Mouse (Mus musculus) bone marrow, adult 2 months (tissue): Measurements from ENCODE around the gene Exoc6. TPM values are rescaled to one million over a fixed set of nuclear protein-coding genes. Genes with fewer than 3 reads are reported as not detected.

ENCODE experiments used
- H3K27ac ChIP-seq: fragments of 200-500 bp; 2 replicates; pipeline ENCODE4 v1.5.1; 2012; ENCODE audit warnings: low read depth, mild to moderate bottlenecking, control low read depth, inconsistent platforms, low read length; ENCODE audit not compliant: control insufficient read depth, poor library complexity, insufficient read depth
- H3K4me1 ChIP-seq: fragments of 200-500 bp; 2 replicates; pipeline ENCODE4 v1.6.1; 2011; ENCODE audit warnings: low read length; ENCODE audit not compliant: control insufficient read depth, insufficient read depth
- H3K4me3 ChIP-seq: fragments of 200-500 bp; replicated peaks from 2 replicates; pipeline ENCODE3; 2011; ENCODE audit warnings: mild to moderate bottlenecking, low read depth, low read length, control low read depth; ENCODE audit not compliant: control insufficient read depth
- CTCF ChIP-seq: fragments of 200-500 bp; IDR thresholded peaks from 2 replicates; pipeline ENCODE4 v1.5.1; 2011; ENCODE audit warnings: low read length, control low read depth; ENCODE audit not compliant: control insufficient read depth, insufficient read depth
- POLR2A ChIP-seq: fragments of 200-500 bp; IDR thresholded peaks from 2 replicates; pipeline ENCODE4 v1.6.1; 2011; ENCODE audit warnings: low read depth, mild to moderate bottlenecking, control low read depth, low read length, borderline replicate concordance; ENCODE audit not compliant: control insufficient read depth
- whole genome bisulfite sequencing: fragments of 180-500 bp; shearing (Covaris S2); methylation state at CpG from one replicate; pipeline ENCODE4 v1.1.7; 2018; 5-methylcytosine and 5-hydroxymethylcytosine counted together
- polyA plus RNA-seq: library from polyadenylated mRNA; stranded (reverse); fragments of >200 nt; gene quantifications from 2 replicates; pipeline ENCODE4 v1.2.4, GENCODE M21; 2011; ENCODE audit warnings: low replicate concordance; ENCODE audit not compliant: missing spikeins, insufficient read depth, insufficient read length

The Exoc6 gene
- polyA plus RNA-seq, 1 experiment, result 27.8 TPM

GRCm38 (mm10) chr19:37690716-37691115 is 140.5 kb downstream of the Exoc6 start:
- Histone ChIP-seq H3K4me3 (no peak overlapping the region), H3K4me1 (no peaks in the 10 kb centered on the region; the same call in 1 of the 2 replicates), H3K27ac (no peak overlapping the region)
- WGBS, result 78% methylated on average over 29 of the region's 29 CpGs
- no peak for TF ChIP-seq POLR2A
- no peak for TF ChIP-seq CTCF

GRCm38 (mm10) chr19:37692879-37693278 is 142.7 kb downstream of the Exoc6 start:
- Histone ChIP-seq H3K27ac (no peak overlapping the region; the same call in 1 of the 2 replicates), H3K4me1 (no peaks in the 10 kb centered on the region; the same call in 1 of the 2 replicates), H3K4me3 (peak overlapping the region; percentile 29)
- WGBS, result under 1% methylated on average over 40 of the region's 40 CpGs
- no peak for TF ChIP-seq CTCF
- no peak for TF ChIP-seq POLR2A

GRCm38 (mm10) chr19:37695146-37695545 is 144.9 kb downstream of the Exoc6 start:
- no peak overlapping the region for H3K4me3 ChIP-seq
- no peak for TF ChIP-seq POLR2A
- no peak for TF ChIP-seq CTCF
- H3K4me1 ChIP-seq, result no peaks in the 10 kb centered on the region; the same call in none of the 2 replicates
- WGBS, result 83% methylated on average over 13 of the region's 13 CpGs
- no peak overlapping the region for H3K27ac ChIP-seq

GRCm38 (mm10) chr19:37695762-37696602 is 145.8 kb downstream of the Exoc6 start:
- no peak overlapping the region for H3K4me3 ChIP-seq

GRCm38 (mm10) chr19:37696603-37697334 is 146.6 kb downstream of the Exoc6 start:
- H3K27ac ChIP-seq, result no peak overlapping the region
- WGBS, result 5% methylated on average over 22 of the region's 22 CpGs
- H3K4me3 ChIP-seq, result no peak overlapping the region
- TF ChIP-seq POLR2A (no peak), CTCF (no peak)
- no peaks in the 10 kb centered on the region; the same call in none of the 2 replicates for H3K4me1 ChIP-seq

More at GRCm38 (mm10) chr19:37695762-37696602, 145.8 kb downstream of the Exoc6 start:
- Histone ChIP-seq H3K4me1 (no peaks in the 10 kb centered on the region; the same call in none of the 2 replicates), H3K27ac (no peak overlapping the region)
- TF ChIP-seq POLR2A (no peak), CTCF (no peak)
- WGBS, result 8% methylated on average over 42 of the region's 42 CpGs

- Histone ChIP-seq H3K4me1 (no peaks in the 10 kb centered on the region; the same call in 1 of the 2 replicates), H3K27ac (no peak overlapping the region), H3K4me3 (no peak overlapping the region)
- TF ChIP-seq POLR2A (no peak), CTCF (no peak)
- WGBS, result 1% methylated on average over 18 of the region's 18 CpGs
Measured at GRCm38 (mm10) chr19:37697335-37697636, 147.1 kb downstream of the Exoc6 start.

- Histone ChIP-seq H3K4me1 (no peaks in the 10 kb centered on the region; the same call in 1 of the 2 replicates), H3K4me3 (no peak within 1 kb of the TSS), H3K27ac (no peak within 1 kb of the TSS)
- 1% methylated on average over 51 of the region's 51 CpGs for WGBS
- TF ChIP-seq POLR2A (no peak), CTCF (no peak)
Measured at GRCm38 (mm10) chr19:37697651-37698272, 147.5 kb downstream of the Exoc6 start, which contains the start of gene Cyp26a1. Gene Cyp26a1 (plus strand): TSS chr19:37697798.
